Mouse (Mus musculus) kidney, embryonic 16.5 days (tissue): Measurements from ENCODE around the gene Parg. TPM values are rescaled to one million over a fixed set of nuclear protein-coding genes. Genes with fewer than 3 reads are reported as not detected.
A peak's percentile ranks its signal among the peaks of the same experiment; 100 is the strongest.

ENCODE experiments used
- ATAC-seq: fragments of 200-750 bp; cut with Nextera tagmentation; 2 replicates; pipeline ENCODE4 v1.8.0; 2017; ENCODE audit warnings: moderate TSS enrichment; ENCODE audit not compliant: low FRiP score, low TSS enrichment
- H3K27ac ChIP-seq: fragments of 300-500 bp; sonication (generic); 2 replicates; pipeline ENCODE4 v1.5.1; 2014; ENCODE audit warnings: low read length
- H3K27me3 ChIP-seq: fragments of 300-500 bp; sonication (generic); 2 replicates; pipeline ENCODE4 v1.6.1; 2014; ENCODE audit warnings: low read length, control low read depth, mixed read lengths; ENCODE audit not compliant: insufficient read depth
- H3K36me3 ChIP-seq: fragments of 300-500 bp; sonication (generic); 2 replicates; pipeline ENCODE4 v1.6.1; 2014; ENCODE audit warnings: low read length, control low read depth, mixed read lengths; ENCODE audit not compliant: insufficient read depth
- H3K4me1 ChIP-seq: fragments of 300-500 bp; sonication (generic); 2 replicates; pipeline ENCODE4 v1.6.1; 2014; ENCODE audit warnings: low read length, control low read depth, mixed read lengths; ENCODE audit not compliant: insufficient read depth
- H3K4me2 ChIP-seq: fragments of 300-500 bp; sonication (generic); replicated peaks from 2 replicates; pipeline ENCODE4 v1.6.1; 2014; ENCODE audit warnings: low read depth, low read length
- H3K4me3 ChIP-seq: fragments of 300-500 bp; sonication (generic); 2 replicates; pipeline ENCODE4 v1.5.1; 2014; ENCODE audit warnings: mild to moderate bottlenecking, low read length
- H3K9ac ChIP-seq: fragments of 300-500 bp; sonication (generic); replicated peaks from 2 replicates; pipeline ENCODE4 v1.6.1; 2014; ENCODE audit warnings: low read length
- H3K9me3 ChIP-seq: fragments of 300-500 bp; sonication (generic); 2 replicates; pipeline ENCODE4 v1.6.1; 2016; ENCODE audit warnings: low read length, control low read depth
- WGBS: fragments of 180-500 bp; shearing (Covaris S2); extraction: QIAGEN DNeasy Blood & Tissue Kit; methylation state at CpG from one replicate; pipeline ENCODE4 v1.1.7; 2014; 5-methylcytosine and 5-hydroxymethylcytosine counted together
- polyA plus RNA-seq: library from polyadenylated mRNA; unstranded; fragments of >200 nt; fragmentation: Nextera tagmentation; extraction: Ambion mirVana; gene quantifications from 2 replicates; pipeline ENCODE4 v1.2.1, GENCODE M21; 2015

The Parg gene
- polyA plus RNA-seq: 40.8 and 43.1 TPM in 2 replicates

- Histone ChIP-seq H3K27ac (peak within 1 kb of the TSS; percentile 75; the same call in 1 of the 2 replicates), H3K9ac (peak within 1 kb of the TSS; percentile 95), H3K4me3 (peak within 1 kb of the TSS; percentile 94), H3K4me1 (peaks cover 25% of the 10 kb centered on the region), H3K4me2 (peak within 1 kb of the TSS; percentile 82), H3K9me3 (no peaks in the 10 kb centered on the region), H3K36me3 (peaks cover 19% of the 10 kb centered on the region; the same call in 1 of the 2 replicates), H3K27me3 (no peaks in the 10 kb centered on the region)
- peak; percentile 96 for ATAC-seq
- under 1% methylated on average over 66 of the region's 77 CpGs for WGBS
Measured at GRCm38 (mm10) chr14:32201791-32202451, at the start of gene Parg, which contains the start of gene Timm23. Gene Parg, plus strand, starts transcription at chr14:32201949. Gene Timm23, minus strand, starts transcription at chr14:32201898.

DNA sequence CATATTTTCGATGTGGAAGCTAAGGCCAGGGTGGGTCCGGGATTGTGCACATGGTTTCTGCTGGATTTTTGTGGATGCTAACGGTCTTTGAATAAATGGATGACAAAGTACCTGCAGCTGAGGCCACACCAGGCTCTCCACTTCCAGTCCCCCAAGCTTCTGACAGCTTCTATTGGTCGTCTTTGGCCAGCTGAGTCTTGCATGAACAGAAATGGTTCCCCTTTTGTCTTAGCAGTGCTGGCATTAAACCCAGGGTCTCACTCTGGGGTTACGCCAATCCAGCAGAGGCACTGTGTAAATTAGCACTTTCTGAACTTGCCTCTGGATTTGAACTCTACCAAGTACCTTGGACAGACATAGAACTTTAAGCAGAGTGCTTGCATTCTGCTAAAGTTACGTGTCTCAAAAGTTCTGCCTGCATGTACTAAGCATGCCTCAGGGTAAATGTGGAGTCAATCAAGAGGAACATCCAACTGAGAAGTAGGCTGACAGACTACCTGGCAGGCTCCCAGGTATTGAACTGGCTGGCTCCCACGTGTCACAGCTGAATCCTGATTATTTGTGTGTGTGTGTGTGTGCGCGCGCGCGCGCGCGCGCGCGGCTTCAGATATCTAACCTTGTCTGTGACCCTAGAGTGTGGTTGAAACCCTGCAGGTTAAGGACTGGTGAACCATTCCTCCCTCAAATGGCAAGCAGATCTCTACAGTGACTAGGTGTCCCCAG lies 49.3 kb upstream of the Parg start:
- H3K4me3 ChIP-seq: no peak overlapping the region
- no peak overlapping the region for H3K9ac ChIP-seq
- H3K4me1 ChIP-seq: no peaks in the 10 kb centered on the region
- WGBS: 89% methylated on average over 18 of the region's 18 CpGs
- peaks cover 6% of the 10 kb centered on the region; the same call in 1 of the 2 replicates for H3K9me3 ChIP-seq
- no peaks in the 10 kb centered on the region for H3K36me3 ChIP-seq
- no peaks in the 10 kb centered on the region for H3K27me3 ChIP-seq
- H3K4me2 ChIP-seq: no peak overlapping the region
- no peak for ATAC-seq
- no peak overlapping the region for H3K27ac ChIP-seq

- WGBS: 100% methylated on average over 2 of the region's 2 CpGs
- no peak overlapping the region for H3K4me3 ChIP-seq
Measured at GRCm38 (mm10) chr14:32153156-32153555, 48.6 kb upstream of the Parg start.

GRCm38 (mm10) chr14:32154758-32155157 lies 47.0 kb upstream of the Parg start:
- Histone ChIP-seq H3K9ac (no peak overlapping the region), H3K36me3 (no peaks in the 10 kb centered on the region), H3K27me3 (no peaks in the 10 kb centered on the region), H3K27ac (no peak overlapping the region), H3K4me3 (no peak overlapping the region), H3K4me2 (no peak overlapping the region), H3K4me1 (no peaks in the 10 kb centered on the region), H3K9me3 (no peaks in the 10 kb centered on the region)
- no peak for ATAC-seq
- 90% methylated on average over 6 of the region's 6 CpGs for WGBS

More at GRCm38 (mm10) chr14:32153156-32153555, 48.6 kb upstream of the Parg start:
- Histone ChIP-seq H3K4me1 (no peaks in the 10 kb centered on the region), H3K27ac (no peak overlapping the region), H3K9ac (no peak overlapping the region), H3K36me3 (no peaks in the 10 kb centered on the region), H3K9me3 (0 out of 2 replicates have a peak, but pooled peaks cover under 1% of the 10 kb centered on the region), H3K27me3 (no peaks in the 10 kb centered on the region), H3K4me2 (no peak overlapping the region)
- no peak for ATAC-seq

DNA sequence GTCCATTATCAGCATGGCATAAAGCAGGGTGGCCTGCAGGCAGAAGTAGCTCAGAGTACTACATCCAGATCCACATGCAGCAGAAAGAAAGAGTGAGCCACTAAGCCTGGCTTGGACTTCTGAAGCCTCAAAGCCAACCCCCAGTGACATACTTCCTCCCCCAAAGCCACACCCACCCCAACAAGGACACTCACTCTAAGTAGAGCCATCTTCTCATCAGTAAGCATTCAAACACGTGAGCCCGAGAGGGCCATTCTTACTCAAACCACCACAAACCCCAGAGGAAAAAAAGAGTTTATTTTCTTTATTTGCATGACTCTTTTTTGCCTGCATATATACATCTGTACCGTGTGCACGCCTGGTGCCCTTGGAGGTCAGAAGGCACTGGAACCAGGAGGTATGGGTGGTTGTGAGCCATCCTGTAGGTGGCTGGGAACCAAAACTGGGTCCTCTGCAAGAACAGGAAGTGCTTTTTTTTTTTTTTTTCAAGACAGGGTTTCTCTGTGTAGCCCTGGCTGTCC lies 42.5 kb upstream of the Parg start:
- Histone ChIP-seq H3K27me3 (no peaks in the 10 kb centered on the region), H3K9ac (peak overlapping the region; percentile 90), H3K27ac (0 out of 2 replicates have a peak overlapping the region, but pooled peaks have one; percentile 45), H3K4me3 (peak overlapping the region; percentile 92), H3K36me3 (no peaks in the 10 kb centered on the region), H3K4me2 (peak overlapping the region; percentile 91), H3K9me3 (no peaks in the 10 kb centered on the region), H3K4me1 (peaks cover 14% of the 10 kb centered on the region)
- ATAC-seq: peak; percentile 40; the same call in 1 of the 2 replicates
- WGBS: 34% methylated on average over 4 of the region's 4 CpGs

DNA sequence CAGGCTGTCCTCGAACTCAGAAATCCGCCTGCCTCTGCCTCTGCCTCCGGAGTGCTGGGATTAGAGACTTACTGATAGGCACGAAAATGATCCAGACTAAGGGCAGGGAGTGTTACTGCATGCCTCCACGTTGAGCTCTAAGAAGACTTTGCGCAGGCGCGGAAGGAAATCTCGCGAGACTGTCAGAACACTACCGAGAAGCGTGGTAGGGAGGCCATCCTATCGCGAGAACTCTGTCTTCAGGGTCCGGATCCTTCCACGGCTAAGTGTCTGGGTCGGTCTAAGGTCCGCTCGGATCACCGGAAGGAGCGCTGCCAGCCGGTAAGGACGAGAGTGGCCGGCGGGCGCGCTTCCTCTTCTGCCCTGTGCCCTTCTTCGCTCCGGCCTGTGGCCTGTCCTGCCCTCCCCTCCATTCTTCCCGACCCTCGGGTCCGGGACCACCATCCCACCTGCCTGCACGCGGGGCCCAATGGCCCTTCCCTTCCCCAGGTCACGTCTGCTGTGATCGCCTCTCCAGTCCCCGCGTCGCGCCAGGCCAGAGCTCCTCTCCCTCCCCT lies 42.0 kb upstream of the Parg start, which contains the start of gene Ncoa4:
Ncoa4 (plus strand) TSS at position 176 of the 557 bp plus-strand sequence.
- Histone ChIP-seq H3K9ac (peak within 1 kb of the TSS; percentile 90), H3K36me3 (no peaks in the 10 kb centered on the region), H3K4me3 (peak within 1 kb of the TSS; percentile 92), H3K9me3 (no peaks in the 10 kb centered on the region), H3K27me3 (no peaks in the 10 kb centered on the region), H3K27ac (peak within 1 kb of the TSS; percentile 85), H3K4me1 (peaks cover 17% of the 10 kb centered on the region), H3K4me2 (peak within 1 kb of the TSS; percentile 91)
- WGBS: under 1% methylated on average over 40 of the region's 40 CpGs
- ATAC-seq: peak; percentile 98

DNA sequence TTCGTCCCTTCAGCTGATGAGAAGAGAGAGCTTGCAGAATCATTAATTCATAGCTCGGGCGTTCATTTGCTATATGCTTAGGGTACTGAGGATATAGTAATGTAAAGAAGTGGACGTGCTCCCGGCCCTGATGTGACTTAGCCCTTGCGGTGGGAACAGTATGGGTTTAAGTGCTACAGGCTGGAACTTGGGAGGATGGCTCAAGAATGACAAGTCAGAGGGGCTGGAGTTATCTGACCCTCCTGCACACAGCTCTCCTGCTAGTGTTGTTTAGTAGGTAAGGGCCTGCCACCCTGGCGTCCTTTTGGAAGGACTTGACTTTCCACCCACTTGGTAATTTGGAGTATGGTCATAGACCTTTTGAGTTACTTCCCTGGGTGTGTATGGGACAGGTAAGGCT lies 41.2 kb upstream of the Parg start:
- Histone ChIP-seq H3K27me3 (no peaks in the 10 kb centered on the region), H3K9ac (peak overlapping the region; percentile 90), H3K4me2 (peak overlapping the region; percentile 91), H3K36me3 (no peaks in the 10 kb centered on the region), H3K4me3 (peak overlapping the region; percentile 92), H3K4me1 (peaks cover 23% of the 10 kb centered on the region), H3K9me3 (no peaks in the 10 kb centered on the region), H3K27ac (peak overlapping the region; percentile 85)
- ATAC-seq: no peak
- 30% methylated on average over 7 of the region's 7 CpGs for WGBS

GRCm38 (mm10) chr14:32161090-32161885 lies 40.5 kb upstream of the Parg start:
- WGBS: 85% methylated on average over 12 of the region's 12 CpGs
- Histone ChIP-seq H3K4me2 (peak overlapping the region; percentile 91), H3K4me3 (peak overlapping the region; percentile 92), H3K4me1 (peaks cover 28% of the 10 kb centered on the region), H3K9me3 (no peaks in the 10 kb centered on the region), H3K27me3 (no peaks in the 10 kb centered on the region), H3K36me3 (no peaks in the 10 kb centered on the region), H3K27ac (no peak overlapping the region), H3K9ac (peak overlapping the region; percentile 90)
- ATAC-seq: no peak

DNA sequence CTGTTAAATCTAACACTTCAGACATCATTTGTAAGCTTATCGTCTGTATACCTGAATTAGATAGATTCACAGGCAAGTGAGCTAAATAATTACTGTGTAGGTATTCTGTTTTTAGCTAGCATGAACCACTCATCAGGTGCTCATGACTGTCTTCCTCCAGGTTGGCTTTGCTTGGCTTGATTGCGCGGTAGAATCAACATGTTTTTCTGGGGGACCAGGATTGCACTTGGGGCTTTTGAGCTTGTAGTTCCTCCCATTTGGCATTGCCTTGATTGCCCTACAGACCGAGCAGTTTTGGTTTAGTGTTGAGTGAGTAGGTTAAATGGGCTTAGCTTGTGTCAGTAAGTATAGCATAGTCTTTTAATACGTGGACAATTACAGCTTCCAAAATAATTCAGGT lies 39.5 kb upstream of the Parg start:
- H3K4me2 ChIP-seq: no peak overlapping the region
- no peaks in the 10 kb centered on the region for H3K36me3 ChIP-seq
- no peak overlapping the region for H3K27ac ChIP-seq
- ATAC-seq: no peak
- H3K4me3 ChIP-seq: no peak overlapping the region
- H3K4me1 ChIP-seq: peaks cover 32% of the 10 kb centered on the region
- H3K9ac ChIP-seq: no peak overlapping the region
- H3K9me3 ChIP-seq: no peaks in the 10 kb centered on the region
- WGBS: 91% methylated on average over 5 of the region's 5 CpGs
- H3K27me3 ChIP-seq: no peaks in the 10 kb centered on the region
